Mouse (Mus musculus) lung, adult 10 weeks (tissue): Measurements from ENCODE around the gene Wdr46. TPM values are rescaled to one million over a fixed set of nuclear protein-coding genes. Genes with fewer than 3 reads are reported as not detected.

Experiments
- polyA plus RNA-seq: library from polyadenylated mRNA; stranded (reverse); fragments of 350-450 nt; fragmentation: Illumina TruSeq; extraction: RNeasy Lipid Tissue Mini Kit (QIAGEN cat#74804); gene quantifications from one replicate; pipeline ENCODE4 v1.2.3, GENCODE M21; 2014; ENCODE audit warnings: low read depth, low replicate concordance; ENCODE audit not compliant: insufficient read depth

Gene Wdr46
- 8.3 TPM for polyA plus RNA-seq

DNA sequence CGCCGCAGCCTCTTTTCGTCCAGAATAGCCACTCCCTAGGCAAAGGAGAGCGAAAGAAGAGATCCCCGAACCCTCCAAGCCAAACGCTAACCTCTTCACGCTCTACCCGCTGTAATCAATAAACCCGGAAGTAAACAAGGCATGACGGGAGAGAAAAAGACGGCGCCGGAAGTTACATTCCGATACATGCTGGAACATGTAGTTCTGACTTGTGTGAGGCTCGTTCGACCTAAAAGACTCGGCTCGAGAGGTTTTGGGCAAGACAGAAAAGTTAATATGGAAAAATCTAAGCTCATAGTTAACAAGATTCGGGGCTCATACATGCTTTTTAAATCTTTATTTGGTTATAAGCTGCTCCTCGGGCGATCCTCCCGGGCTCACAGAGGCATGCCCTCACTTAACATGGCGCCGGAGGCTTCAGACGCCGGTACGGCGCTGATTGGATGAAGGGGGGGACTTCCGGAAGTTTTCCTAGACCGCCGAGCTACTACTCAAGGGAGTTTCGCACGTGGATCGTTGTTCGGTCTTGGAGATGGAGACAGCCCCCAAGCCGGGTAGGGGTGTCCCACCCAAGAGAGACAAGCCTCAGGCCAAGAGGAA, at the start of gene Wdr46, which contains the start of gene Pfdn6:
Gene Wdr46, plus strand, starts transcription at position 455 of the 600 bp plus-strand sequence.
Gene Pfdn6, minus strand, starts transcription at position 138 of the 600 bp plus-strand sequence.

DNA sequence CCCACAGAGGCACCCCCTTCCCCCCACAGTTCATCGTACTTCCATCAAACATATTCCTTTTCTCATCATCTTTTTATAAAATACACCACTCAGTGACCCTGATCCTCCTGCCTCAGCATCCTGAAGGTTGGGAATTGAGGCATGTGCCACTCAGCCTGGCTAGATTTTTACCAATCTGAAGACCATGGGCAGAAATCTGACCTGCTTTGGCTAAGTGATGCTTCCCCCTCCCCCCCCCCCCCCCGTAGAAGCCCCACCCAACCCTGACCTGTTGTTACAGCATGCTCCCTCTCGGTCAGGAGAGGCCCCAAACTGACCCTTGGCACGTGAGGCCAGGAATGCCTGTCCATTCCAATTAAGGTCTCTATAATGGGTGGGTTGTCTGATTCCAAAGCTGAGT, 35.6 kb upstream of the Wdr46 start, which contains the start of gene Platr17:
Gene Platr17, plus strand, starts transcription at position 301 of the 400 bp plus-strand sequence.

DNA sequence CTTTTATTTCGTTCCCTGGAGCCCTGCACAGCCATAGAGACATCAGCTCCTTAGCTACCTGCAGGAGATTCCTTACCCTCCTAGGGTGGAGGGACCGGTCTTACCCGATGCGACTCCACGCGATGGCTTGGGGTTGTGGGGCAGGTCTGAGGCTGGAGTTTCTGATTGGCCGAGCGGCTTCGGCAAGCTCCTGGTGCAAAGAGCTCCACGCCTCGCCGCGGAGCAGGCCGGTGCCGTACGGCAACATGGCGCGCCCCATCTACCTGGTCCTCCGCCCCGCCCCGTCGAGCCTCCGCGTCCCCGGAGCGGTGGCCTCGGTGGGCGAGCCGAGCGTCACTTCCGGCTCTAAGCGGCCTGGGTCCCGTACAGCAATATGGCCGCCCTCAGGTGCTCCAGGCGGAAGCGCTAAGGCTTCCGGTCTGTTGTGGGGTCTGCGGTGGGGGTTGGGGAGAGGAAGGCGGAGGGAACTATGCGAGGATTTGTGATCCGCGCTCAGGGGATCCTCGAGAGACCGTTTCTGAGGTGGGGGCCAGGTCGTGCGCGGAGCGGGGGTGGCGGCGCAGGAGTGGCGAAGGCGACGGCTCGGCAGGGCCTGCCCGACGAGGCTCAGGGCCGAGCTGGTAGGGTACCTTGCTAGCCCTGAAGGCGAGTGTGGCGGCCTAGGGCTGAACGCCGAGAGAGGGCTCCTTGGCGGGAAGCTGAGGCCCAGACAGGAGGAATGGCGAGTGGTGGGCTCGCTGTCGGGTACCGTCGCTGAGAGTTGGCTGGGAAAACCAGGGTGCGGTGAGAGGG, 31.2 kb upstream of the Wdr46 start, which contains the start of gene Daxx:
Gene Daxx, plus strand, starts transcription at position 338 of the 792 bp plus-strand sequence.

DNA sequence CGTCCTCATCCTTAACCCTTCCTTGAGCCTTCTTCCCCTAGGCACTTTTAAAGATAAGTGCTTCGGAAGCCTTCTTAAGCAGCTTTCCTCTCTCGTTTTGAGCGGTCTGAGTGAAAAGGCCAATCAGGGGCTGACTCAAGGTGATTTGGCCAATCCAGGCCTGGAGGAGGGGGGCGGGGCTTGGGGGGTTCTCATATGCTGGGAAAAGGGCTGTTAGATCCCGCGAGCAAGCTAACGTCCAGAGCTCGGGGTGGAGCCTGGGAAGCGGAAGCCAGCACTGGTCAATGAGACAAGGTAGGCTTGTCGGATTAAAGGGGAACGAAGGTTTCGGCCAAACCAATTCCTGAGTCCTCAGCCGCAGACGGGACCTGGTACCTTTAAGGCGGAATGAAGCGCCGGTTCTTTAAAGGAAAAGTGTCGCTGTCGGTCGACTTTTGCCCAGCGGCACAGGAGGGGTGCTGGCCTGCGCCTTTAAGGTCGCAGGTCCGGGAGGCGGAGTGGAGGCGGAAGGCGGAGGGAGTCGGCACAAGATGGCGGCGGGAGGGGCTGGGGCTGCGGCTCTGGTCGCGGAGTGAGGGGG, 24.7 kb upstream of the Wdr46 start, which contains the start of the genes Tapbp and Zbtb22:
Gene Tapbp, plus strand, starts transcription at position 229 of the 580 bp plus-strand sequence.
Gene Zbtb22, plus strand, starts transcription at position 234 of the 580 bp plus-strand sequence.

DNA sequence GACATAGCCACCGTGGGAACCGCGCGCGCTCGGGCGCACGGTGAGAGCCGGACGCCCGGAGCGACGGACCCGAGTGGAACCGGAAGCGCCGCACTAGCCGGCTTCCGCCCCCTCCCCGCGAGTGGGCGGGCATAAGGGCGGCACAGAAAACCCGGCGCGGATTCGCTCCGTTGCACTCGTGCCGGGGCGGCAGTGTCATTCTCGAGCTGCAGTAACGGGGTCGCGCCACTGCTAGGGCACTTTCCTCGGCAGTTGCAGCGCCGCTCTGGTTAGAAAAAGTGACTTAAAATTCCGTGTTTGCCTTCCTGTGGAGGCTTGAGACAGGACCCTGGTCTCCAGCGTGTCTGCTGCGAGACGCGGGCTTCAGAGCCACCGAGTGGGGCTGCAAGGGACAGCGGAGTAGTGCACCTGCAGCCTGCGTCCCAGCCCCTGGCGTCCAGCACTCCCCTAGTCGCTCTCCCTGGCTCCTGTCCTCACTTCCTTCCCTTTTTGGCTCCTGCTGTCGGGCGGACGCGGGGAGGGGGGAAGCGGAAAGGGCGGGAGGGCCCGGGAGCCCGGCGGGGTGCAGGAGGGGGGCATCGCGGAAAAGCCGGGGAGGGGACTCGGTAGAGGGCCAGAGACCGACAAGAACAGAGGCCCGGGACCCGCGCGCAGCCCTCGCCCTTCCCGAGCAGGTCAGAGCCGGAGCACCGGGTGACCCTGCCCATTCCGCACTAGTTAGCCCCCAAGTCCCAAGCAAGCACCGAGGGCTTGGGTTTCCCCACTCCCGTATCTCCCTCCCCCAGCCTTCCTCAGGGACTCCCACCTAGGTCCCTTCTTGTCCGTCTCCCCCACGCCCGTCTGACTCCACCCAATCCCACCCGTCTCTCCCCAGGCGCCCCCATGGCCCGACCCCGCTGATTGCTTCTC, 10.8 kb upstream of the Wdr46 start, which contains the start of gene Rgl2:
Gene Rgl2, plus strand, starts transcription at position 173 of the 909 bp plus-strand sequence.

DNA sequence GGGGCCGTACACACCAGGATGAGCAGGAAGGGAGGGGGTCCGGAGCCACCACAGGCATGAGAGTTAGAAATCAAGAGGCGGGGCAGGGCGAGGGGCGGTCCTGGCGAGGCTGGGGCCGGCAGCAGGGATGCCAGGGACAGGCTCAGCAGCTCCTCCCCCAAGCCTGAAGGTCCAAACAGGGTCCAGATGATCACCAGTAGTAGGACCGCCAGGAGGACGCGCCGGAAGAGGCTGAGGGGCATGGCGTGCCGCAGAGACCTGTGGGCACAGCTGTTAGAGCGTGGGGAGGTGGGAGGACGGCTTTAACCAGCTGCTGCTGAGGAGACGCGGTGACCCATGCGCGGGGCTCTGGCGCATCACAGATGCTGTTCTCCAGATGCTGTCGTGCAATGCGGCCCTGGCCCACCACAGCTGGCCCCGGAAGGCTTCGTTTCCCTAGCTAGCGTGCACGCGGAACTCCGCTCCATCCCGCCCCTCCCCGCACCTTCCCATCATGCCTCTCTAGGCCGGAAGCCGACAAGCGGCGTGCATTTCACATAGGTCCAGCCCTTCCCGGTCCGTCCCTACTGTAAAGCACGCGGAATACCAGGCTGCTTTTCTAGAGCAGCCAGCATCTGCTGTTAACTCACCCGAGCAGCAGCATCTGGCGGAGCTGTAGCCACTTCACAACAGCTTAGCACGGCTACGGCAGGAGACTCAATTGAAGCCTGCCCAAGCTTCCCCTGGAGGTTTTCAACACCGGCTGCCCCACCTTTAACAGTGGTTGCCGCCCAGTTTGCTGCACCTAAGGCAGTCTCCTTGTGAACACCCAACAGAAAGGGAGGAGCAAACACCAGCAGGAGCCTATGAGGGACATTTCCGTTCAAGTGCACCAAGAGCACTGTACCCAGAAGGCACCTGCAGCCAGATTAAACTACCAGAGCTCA, 10.8 kb downstream of the Wdr46 start, which contains the start of gene B3galt4:
Gene B3galt4, minus strand, starts transcription at position 468 of the 926 bp plus-strand sequence.

DNA sequence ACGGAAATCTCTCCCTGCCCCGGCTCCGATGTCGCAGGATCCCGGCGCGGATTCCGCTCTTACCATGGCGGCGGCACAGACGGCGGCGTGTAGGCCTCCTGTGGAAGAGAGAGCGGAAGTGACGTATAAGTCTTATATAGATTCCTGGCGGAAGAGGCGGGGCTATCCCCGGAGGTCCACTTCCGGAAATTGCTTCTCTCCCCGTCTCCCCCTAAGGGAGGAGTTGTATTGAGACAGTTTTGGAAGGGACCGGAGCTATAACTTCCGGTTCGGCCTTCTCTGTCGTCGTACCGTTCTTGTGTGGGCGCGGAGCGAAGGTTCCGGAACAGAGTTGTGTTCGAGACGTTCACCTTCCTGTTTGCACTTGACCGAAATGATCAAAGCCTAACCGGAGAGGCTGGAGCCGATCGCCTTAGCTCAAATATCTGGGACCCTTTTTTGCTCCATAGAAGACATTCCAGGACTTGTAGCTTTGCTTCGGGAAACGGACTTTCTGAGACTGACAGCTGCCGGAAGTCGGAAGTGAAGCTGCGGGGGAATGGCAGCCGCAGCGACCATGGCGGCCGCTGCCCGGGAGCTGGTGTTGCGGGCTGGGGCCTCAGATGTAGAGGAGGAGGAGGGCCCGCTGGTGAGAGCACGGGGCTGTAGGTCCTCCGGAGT, 15.2 kb downstream of the Wdr46 start, which contains the start of the genes Vps52 and Rps18:
Gene Vps52, plus strand, starts transcription at position 258 of the 660 bp plus-strand sequence.
Gene Rps18, minus strand, starts transcription at position 447 of the 660 bp plus-strand sequence.

Other genes with a start within 250 kb of the Wdr46 start
- gene March2, start 222.0 kb upstream of the Wdr46 start, polyA plus RNA-seq, result 99.6 TPM
- gene Rab11b, start 180.1 kb upstream of the Wdr46 start, polyA plus RNA-seq, result 122 TPM
- gene Angptl4, start 158.8 kb upstream of the Wdr46 start, polyA plus RNA-seq, result 61.5 TPM
- gene Kank3, start 130.1 kb upstream of the Wdr46 start, polyA plus RNA-seq, result 178 TPM
- 1,820 TPM for gene Rps28, start 116.1 kb upstream of the Wdr46 start, polyA plus RNA-seq
- 520 TPM for gene Ndufa7, start 116.1 kb upstream of the Wdr46 start, polyA plus RNA-seq
- 20.1 TPM for gene Cd320, start 97.6 kb upstream of the Wdr46 start, polyA plus RNA-seq
- gene Gm7029, start 66.8 kb upstream of the Wdr46 start, polyA plus RNA-seq, result not detected
- 0.86 TPM for gene Kifc1, start 50.0 kb upstream of the Wdr46 start, polyA plus RNA-seq
- 1.2 TPM for gene Platr17, start 35.5 kb upstream of the Wdr46 start, polyA plus RNA-seq
- gene Daxx, start 31.2 kb upstream of the Wdr46 start, polyA plus RNA-seq, result 19.4 TPM
- 126 TPM for gene Tapbp, start 24.8 kb upstream of the Wdr46 start, polyA plus RNA-seq
- gene Zbtb22, start 24.8 kb upstream of the Wdr46 start, polyA plus RNA-seq, result 18.1 TPM
- 38.7 TPM for gene Rgl2, start 11.1 kb upstream of the Wdr46 start, polyA plus RNA-seq
- 90.6 TPM for gene Pfdn6, start 317 bp upstream of the Wdr46 start, polyA plus RNA-seq
- gene B3galt4, start 10.8 kb downstream of the Wdr46 start, polyA plus RNA-seq, result 5.8 TPM
- 16.3 TPM for gene Vps52, start 15.2 kb downstream of the Wdr46 start, polyA plus RNA-seq
- gene Rps18, start 15.3 kb downstream of the Wdr46 start, polyA plus RNA-seq, result 2,519 TPM
- gene H2-K1, start 59.7 kb downstream of the Wdr46 start, polyA plus RNA-seq, result 1,531 TPM
- gene Ring1, start 84.0 kb downstream of the Wdr46 start, polyA plus RNA-seq, result 21.8 TPM
- gene H2-Ke6, start 87.4 kb downstream of the Wdr46 start, polyA plus RNA-seq, result 90.2 TPM
- gene Slc39a7, start 91.0 kb downstream of the Wdr46 start, polyA plus RNA-seq, result 95.6 TPM
- 33.6 TPM for gene Rxrb, start 91.2 kb downstream of the Wdr46 start, polyA plus RNA-seq
- gene Col11a2, start 98.8 kb downstream of the Wdr46 start, polyA plus RNA-seq, result 1.1 TPM
- gene H2-Oa, start 151.7 kb downstream of the Wdr46 start, polyA plus RNA-seq, result 12.5 TPM
- gene H2-DMa, start 178.9 kb downstream of the Wdr46 start, polyA plus RNA-seq, result 75.7 TPM
- 94.4 TPM for gene Brd2, start 182.0 kb downstream of the Wdr46 start, polyA plus RNA-seq
- gene H2-DMb2, start 202.6 kb downstream of the Wdr46 start, polyA plus RNA-seq, result 35.5 TPM
- gene H2-DMb1, start 212.4 kb downstream of the Wdr46 start, polyA plus RNA-seq, result 64.1 TPM
- 21.5 TPM for gene Tap1, start 246.9 kb downstream of the Wdr46 start, polyA plus RNA-seq
- 59.9 TPM for gene Psmb9, start 247.1 kb downstream of the Wdr46 start, polyA plus RNA-seq